Mouse (Mus musculus): ENCODE data around the gene Olfr1290. TPM values are rescaled to one million over a fixed set of nuclear protein-coding genes. Genes with fewer than 3 reads are reported as not detected.

The Olfr1290 gene
- not detected for total RNA-seq (2021)
- long read RNA-seq, experiment 1, result 0 reads
- long read RNA-seq, experiment 2, result 0 reads

DNA sequence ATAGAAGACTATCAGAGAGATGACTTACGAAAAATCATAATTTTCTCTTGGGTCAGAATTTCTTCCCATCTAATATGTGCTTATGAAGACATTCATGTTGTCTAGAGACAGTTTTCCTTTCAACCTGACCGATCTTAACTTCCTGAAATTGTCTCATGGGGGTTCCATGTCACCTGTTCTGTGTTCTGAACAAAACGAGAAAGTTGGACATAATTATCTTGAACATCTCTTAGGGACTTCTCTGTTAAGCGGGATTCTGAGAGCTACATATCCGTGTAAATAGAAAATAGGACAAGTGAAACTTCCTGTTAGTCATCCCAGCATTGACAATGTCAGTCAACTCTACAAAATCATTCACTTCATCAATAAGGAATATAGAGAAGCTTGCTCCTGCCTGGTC, at the start of gene Olfr1290:
Gene Olfr1290 (minus strand): TSS at position 101 of the 400 bp plus-strand sequence.
- DNase-seq (ENCODE audit: low spot score in 2 of 2), result no peak
- intact Hi-C loops (cut with DNase I), result no loop called here

DNA sequence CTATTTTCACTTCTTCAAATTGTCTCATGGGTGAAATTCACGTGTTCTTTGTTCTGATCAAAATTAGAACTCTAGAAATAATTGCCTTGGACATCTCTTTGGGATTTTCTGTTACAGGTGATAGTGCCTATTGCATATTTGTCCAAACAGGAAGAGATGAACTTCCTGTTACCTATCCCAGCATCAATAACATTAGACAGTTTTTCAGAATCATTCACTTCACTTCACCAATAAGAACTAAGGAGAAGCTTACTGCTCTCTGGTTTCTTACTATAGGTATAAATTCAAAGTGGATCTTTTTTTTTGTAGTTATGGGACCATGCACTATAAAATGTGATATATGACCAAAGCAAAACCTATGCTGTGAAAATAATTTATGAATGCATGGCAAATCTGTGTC, 46.6 kb upstream of the Olfr1290 start, which contains the start of gene Olfr1294:
Gene Olfr1294 (minus strand): TSS at position 101 of the 400 bp plus-strand sequence.
- DNase-seq (ENCODE audit: low spot score in 2 of 2), result no peak

GRCm38 (mm10) chr2:111524903-111525302, 31.3 kb upstream of the Olfr1290 start, which contains the start of gene Olfr1293-ps:
TSS of gene Olfr1293-ps (plus strand) at chr2:111525203.
- intact Hi-C loops (cut with DNase I), result no loop called here
- no peak for DNase-seq (ENCODE audit: low spot score in 2 of 2)

More for the DNA sequence above, 46.6 kb upstream of the Olfr1290 start, which contains the start of gene Olfr1294:
- intact Hi-C loops (cut with DNase I), result no loop called here

DNA sequence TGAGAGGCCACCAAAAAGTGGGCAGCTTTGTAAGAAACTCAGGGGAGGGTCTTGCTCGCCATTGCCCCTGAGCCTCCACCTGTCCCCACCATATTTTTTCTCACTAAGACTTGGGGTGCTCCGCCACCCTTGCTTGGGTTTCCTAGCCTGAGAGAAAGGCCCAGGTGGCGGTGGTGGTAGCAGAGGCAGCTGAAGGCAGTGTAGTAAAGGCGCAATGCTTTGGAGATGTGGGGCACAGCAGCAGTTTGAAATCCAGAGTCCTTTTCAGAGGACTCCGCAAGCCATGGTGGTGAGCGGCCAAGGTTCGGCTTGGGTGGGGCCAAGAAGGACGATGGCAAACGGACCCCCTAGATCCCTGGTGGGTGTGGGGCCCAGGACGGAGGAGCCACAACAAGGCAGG, 23.8 kb upstream of the Olfr1290 start:
- DNase-seq (ENCODE audit: low spot score in 2 of 2), result no peak
- intact Hi-C loops (cut with DNase I), result no loop called here

- DNase-seq (ENCODE audit: low spot score in 2 of 2), result no peak
- intact Hi-C loops (cut with DNase I), result no loop called here
Observed at GRCm38 (mm10) chr2:111496880-111497279, 3.3 kb upstream of the Olfr1290 start, which contains the start of gene Olfr1291-ps1. TSS of gene Olfr1291-ps1 (plus strand) at chr2:111497180.

DNA sequence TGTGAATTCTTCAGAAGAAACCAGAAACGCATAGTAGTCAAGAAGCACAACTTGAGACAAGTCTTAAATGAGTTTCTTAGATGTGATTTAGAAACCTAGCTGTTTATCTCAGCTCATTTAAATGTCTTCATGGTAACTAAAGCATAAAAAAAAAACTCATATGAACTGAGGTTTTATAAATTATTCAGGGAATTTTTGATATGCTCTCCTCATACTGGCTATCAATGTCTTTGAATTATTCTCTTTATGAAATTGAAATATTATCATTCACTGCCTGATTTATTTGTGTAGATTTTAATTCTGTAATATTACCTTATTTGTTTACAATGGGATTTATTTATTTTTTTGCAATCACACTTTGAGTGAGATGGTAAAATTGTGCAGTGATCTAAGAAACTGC, 13.1 kb downstream of the Olfr1290 start, which contains the start of gene Olfr1289:
Gene Olfr1289 (plus strand): TSS at position 301 of the 400 bp plus-strand sequence.
- no peak for DNase-seq (ENCODE audit: low spot score in 2 of 2)
- intact Hi-C loops (cut with DNase I), result no loop called here

DNA sequence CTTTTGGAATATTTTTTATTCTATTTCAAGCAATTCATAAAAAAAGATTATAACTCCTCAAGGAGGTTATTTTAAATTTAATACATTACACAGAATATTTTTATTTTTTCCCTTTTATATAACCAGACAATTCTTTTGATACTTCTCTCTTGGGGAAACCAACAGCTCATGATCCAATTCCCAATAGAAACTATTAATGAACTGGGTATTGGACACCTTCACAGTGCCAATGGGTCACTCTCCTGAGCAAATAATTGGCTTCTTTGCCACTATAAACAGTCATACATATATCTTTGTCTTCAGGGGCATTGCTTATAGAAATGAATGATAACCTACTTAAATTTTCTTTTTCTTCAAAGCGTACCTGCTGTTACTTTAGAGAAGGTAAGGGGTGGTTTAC, 19.8 kb downstream of the Olfr1290 start, which contains the start of gene Olfr1288:
Gene Olfr1288 (plus strand): TSS at position 301 of the 400 bp plus-strand sequence.
- intact Hi-C loops (cut with DNase I), result no loop called here
- DNase-seq (ENCODE audit: low spot score in 2 of 2), result no peak

- no peak for DNase-seq (ENCODE audit: low spot score in 2 of 2)
- intact Hi-C loops (cut with DNase I), result no loop called here
Observed at GRCm38 (mm10) chr2:111448842-111449241, 44.8 kb downstream of the Olfr1290 start, which contains the start of gene Olfr1287. TSS of gene Olfr1287 (plus strand) at chr2:111449142.

Other genes with a start within 250 kb of the Olfr1290 start
- not detected for gene Olfr1276, start 239.3 kb downstream of the Olfr1290 start, total RNA-seq (2021)
- not detected for gene Olfr1277, start 219.7 kb downstream of the Olfr1290 start, total RNA-seq (2021)
- not detected for gene Olfr1278, start 203.7 kb downstream of the Olfr1290 start, total RNA-seq (2021)
- not detected for gene Olfr1279, start 193.2 kb downstream of the Olfr1290 start, total RNA-seq (2021)
- not detected for gene Olfr1280, start 179.8 kb downstream of the Olfr1290 start, total RNA-seq (2021)
- not detected for gene Olfr1281, start 167.3 kb downstream of the Olfr1290 start, total RNA-seq (2021)
- not detected for gene Olfr1282, start 157.8 kb downstream of the Olfr1290 start, total RNA-seq (2021)
- gene Olfr1283, start 127.0 kb downstream of the Olfr1290 start, total RNA-seq (2021), result not detected
- gene Olfr1284, start 118.3 kb downstream of the Olfr1290 start, total RNA-seq (2021), result not detected
- gene Olfr1286, start 70.7 kb downstream of the Olfr1290 start, total RNA-seq (2021), result not detected
- not detected for gene Olfr1287, start 44.7 kb downstream of the Olfr1290 start, total RNA-seq (2021)
- not detected for gene Olfr1288, start 19.7 kb downstream of the Olfr1290 start, total RNA-seq (2021)
- not detected for gene Olfr1289, start 13.0 kb downstream of the Olfr1290 start, total RNA-seq (2021)
- gene Olfr1291-ps1, start 3.4 kb upstream of the Olfr1290 start, total RNA-seq (2021), result not detected
- gene Olfr1293-ps, start 31.4 kb upstream of the Olfr1290 start, total RNA-seq (2021), result not detected
- gene Olfr1294, start 46.5 kb upstream of the Olfr1290 start, total RNA-seq (2021), result not detected
- gene Olfr1295, start 75.9 kb upstream of the Olfr1290 start, total RNA-seq (2021), result not detected
- not detected for gene Olfr1297, start 132.7 kb upstream of the Olfr1290 start, total RNA-seq (2021)
- not detected for gene Olfr1298, start 155.4 kb upstream of the Olfr1290 start, total RNA-seq (2021)
- gene Olfr1299, start 167.6 kb upstream of the Olfr1290 start, total RNA-seq (2021), result not detected

Data from left cerebral cortex, postnatal 14 days (tissue).